Mouse (Mus musculus) large intestine, adult 2 months (tissue): ENCODE data around the gene Dennd2c. TPM values are rescaled to one million over a fixed set of nuclear protein-coding genes. Genes with fewer than 3 reads are reported as not detected.
"Not testable (repeated sequence)": the region's sequence is repeated elsewhere in the genome, so short reads cannot be mapped to it uniquely, and the experiment has no call there.

Experiments used
- DNase-seq: peaks from one replicate; pipeline ENCODE4 v3.0.0-alpha.2; 2012; ENCODE audit warnings: low read depth, low spot score
- WGBS: fragments of 180-500 bp; shearing (Covaris S2); methylation state at CpG from one replicate; pipeline ENCODE4 v1.1.7; 2018; 5-methylcytosine and 5-hydroxymethylcytosine counted together
- polyA plus RNA-seq: library from polyadenylated mRNA; depleted of rRNA; stranded (reverse); fragments of >200 nt; gene quantifications from 2 replicates; pipeline ENCODE4 v1.2.3, GENCODE M21; 2012

The Dennd2c gene
- polyA plus RNA-seq, 1 experiment: 0.25 TPM

- DNase-seq: no peak
- under 1% methylated on average over 14 of the region's 14 CpGs for WGBS
Measured at GRCm38 (mm10) chr3:103101909-103102308, 495 bp upstream of the Dennd2c start.

- no peak for DNase-seq
- 90% methylated on average over 7 of the region's 7 CpGs for WGBS
Measured at GRCm38 (mm10) chr3:103107565-103108240, 5.3 kb downstream of the Dennd2c start.

GRCm38 (mm10) chr3:103112216-103112615, 9.8 kb downstream of the Dennd2c start:
- DNase-seq: no peak

GRCm38 (mm10) chr3:103123636-103124035, 21.2 kb downstream of the Dennd2c start:
- WGBS: 80% methylated on average over 3 of the region's 3 CpGs
- no peak for DNase-seq

More at GRCm38 (mm10) chr3:103112216-103112615, 9.8 kb downstream of the Dennd2c start:
- WGBS: 52% methylated on average over 5 of the region's 5 CpGs

GRCm38 (mm10) chr3:103126138-103126537, 23.7 kb downstream of the Dennd2c start:
- 95% methylated on average over 3 of the region's 3 CpGs for WGBS
- DNase-seq: no peak

- DNase-seq: no peak
- WGBS: 56% methylated on average over 2 of the region's 2 CpGs
Measured at GRCm38 (mm10) chr3:103127177-103127576, 24.8 kb downstream of the Dennd2c start.

- DNase-seq: no peak
- WGBS: 75% methylated on average over 5 of the region's 5 CpGs
Measured at GRCm38 (mm10) chr3:103127721-103128120, 25.3 kb downstream of the Dennd2c start.

- no peak for DNase-seq
- WGBS: 67% methylated on average over 4 of the region's 4 CpGs
Measured at GRCm38 (mm10) chr3:103128251-103128650, 25.8 kb downstream of the Dennd2c start.

- no peak for DNase-seq
- WGBS: 81% methylated on average over 8 of the region's 8 CpGs
Measured at GRCm38 (mm10) chr3:103129367-103130159, 27.2 kb downstream of the Dennd2c start.

GRCm38 (mm10) chr3:103130236-103130751, 27.9 kb downstream of the Dennd2c start:
- 48% methylated on average over 6 of the region's 6 CpGs for WGBS
- no peak for DNase-seq

- WGBS: 94% methylated on average over 10 of the region's 10 CpGs
- no peak for DNase-seq
Measured at GRCm38 (mm10) chr3:103133098-103133497, 30.7 kb downstream of the Dennd2c start.

- 56% methylated on average over 4 of the region's 4 CpGs for WGBS
- DNase-seq: no peak
Measured at GRCm38 (mm10) chr3:103136414-103137077, 34.1 kb downstream of the Dennd2c start.

GRCm38 (mm10) chr3:103139047-103139446, 36.6 kb downstream of the Dennd2c start:
- DNase-seq: no peak
- WGBS: 69% methylated on average over 8 of the region's 8 CpGs

- 49% methylated on average over 11 of the region's 11 CpGs for WGBS
- DNase-seq: not testable (repeated sequence)
Measured at GRCm38 (mm10) chr3:103140095-103140838, 37.9 kb downstream of the Dennd2c start.

- DNase-seq: no peak
- 75% methylated on average over 11 of the region's 11 CpGs for WGBS
Measured at GRCm38 (mm10) chr3:103141287-103141686, 38.9 kb downstream of the Dennd2c start.

GRCm38 (mm10) chr3:103142366-103142765, 40.0 kb downstream of the Dennd2c start:
- no peak for DNase-seq
- WGBS: 90% methylated on average over 10 of the region's 10 CpGs

- no peak for DNase-seq
- 86% methylated on average over 2 of the region's 2 CpGs for WGBS
Measured at GRCm38 (mm10) chr3:103145336-103145735, 42.9 kb downstream of the Dennd2c start.

- WGBS: 86% methylated on average over 4 of the region's 4 CpGs
Measured at GRCm38 (mm10) chr3:103145791-103146190, 43.4 kb downstream of the Dennd2c start.

GRCm38 (mm10) chr3:103146330-103147166, 44.1 kb downstream of the Dennd2c start:
- 83% methylated on average over 23 of the region's 23 CpGs for WGBS
- DNase-seq: no peak

More at GRCm38 (mm10) chr3:103145791-103146190, 43.4 kb downstream of the Dennd2c start:
- DNase-seq: no peak
